Mouse (Mus musculus) lung, embryonic 14.5 days (tissue): ENCODE results near the gene D8Ertd738e. TPM values are rescaled to one million over a fixed set of nuclear protein-coding genes. Genes with fewer than 3 reads are reported as not detected.

Experiments used
- ATAC-seq: fragments of 200-750 bp; cut with Nextera tagmentation; 2 replicates; pipeline ENCODE4 v1.8.0; 2017; ENCODE audit warnings: mild to moderate bottlenecking, moderate TSS enrichment, moderate library complexity; ENCODE audit not compliant: insufficient read depth
- DNase-seq: peaks from one replicate; pipeline ENCODE4 v3.0.0-alpha.2; 2015
- H3K27ac ChIP-seq: fragments of 300-500 bp; sonication (generic); 2 replicates; pipeline ENCODE4 v1.5.1; 2014; ENCODE audit warnings: low read depth, mild to moderate bottlenecking, moderate library complexity
- H3K27me3 ChIP-seq: fragments of 300-500 bp; sonication (generic); 2 replicates; pipeline ENCODE4 v1.6.1; 2014; ENCODE audit warnings: low read length, control low read depth; ENCODE audit not compliant: insufficient read depth
- H3K36me3 ChIP-seq: fragments of 300-500 bp; sonication (generic); 2 replicates; pipeline ENCODE4 v1.6.1; 2014; ENCODE audit warnings: control low read depth; ENCODE audit not compliant: insufficient read depth
- H3K4me1 ChIP-seq: fragments of 300-500 bp; sonication (generic); 2 replicates; pipeline ENCODE4 v1.6.1; 2014; ENCODE audit warnings: antibody characterized with exemption, control low read depth; ENCODE audit not compliant: insufficient read depth
- H3K4me2 ChIP-seq: fragments of 300-500 bp; sonication (generic); 2 replicates; pipeline ENCODE4 v1.6.1; 2014; ENCODE audit warnings: mild to moderate bottlenecking
- H3K4me3 ChIP-seq: fragments of 300-500 bp; sonication (generic); 2 replicates; pipeline ENCODE4 v1.5.1; 2014; ENCODE audit warnings: low read depth, low read length
- H3K9ac ChIP-seq: fragments of 300-500 bp; sonication (generic); 2 replicates; pipeline ENCODE4 v1.6.1; 2014
- H3K9me3 ChIP-seq: fragments of 300-500 bp; sonication (generic); 2 replicates; pipeline ENCODE4 v1.6.1; 2016; ENCODE audit warnings: low read depth, low read length, control low read depth
- CTCF ChIP-seq: IDR thresholded peaks from 2 replicates; pipeline ENCODE4 v1.5.1; 2016; ENCODE audit warnings: antibody characterized with exemption, low read depth
- WGBS: fragments of 180-500 bp; shearing (Covaris S2); extraction: QIAGEN DNeasy Blood & Tissue Kit; methylation state at CpG from one replicate; pipeline ENCODE4 v1.1.7; 2014; 5-methylcytosine and 5-hydroxymethylcytosine counted together
- polyA plus RNA-seq: library from polyadenylated mRNA; unstranded; fragments of >200 nt; fragmentation: Nextera tagmentation; extraction: Ambion mirVana; gene quantifications from 2 replicates; pipeline ENCODE4 v1.2.1, GENCODE M21; 2014

The D8Ertd738e gene
- polyA plus RNA-seq, 1 experiment from 2014 or later, result 384 TPM

DNA sequence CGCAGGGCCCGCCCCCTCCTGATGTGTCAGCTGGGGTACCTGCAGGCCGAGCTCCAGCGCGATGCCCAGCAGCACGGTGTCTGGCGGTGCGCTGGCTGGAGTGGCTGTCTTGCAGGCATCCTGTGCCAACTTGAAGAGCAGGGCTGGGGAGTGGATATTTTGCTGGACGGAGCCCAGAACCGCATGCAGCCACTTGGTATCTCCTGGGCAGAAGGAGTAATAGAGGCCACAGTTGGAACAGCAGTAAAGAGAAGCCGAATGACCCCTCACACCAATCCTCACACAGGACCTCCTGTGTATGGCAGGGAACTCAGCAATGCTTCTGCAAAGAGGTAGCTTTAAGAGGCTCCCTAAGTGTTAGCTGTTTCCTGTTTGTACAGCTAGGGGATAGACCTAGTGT is 32.3 kb downstream of the D8Ertd738e start:
- no peak for DNase-seq

DNA sequence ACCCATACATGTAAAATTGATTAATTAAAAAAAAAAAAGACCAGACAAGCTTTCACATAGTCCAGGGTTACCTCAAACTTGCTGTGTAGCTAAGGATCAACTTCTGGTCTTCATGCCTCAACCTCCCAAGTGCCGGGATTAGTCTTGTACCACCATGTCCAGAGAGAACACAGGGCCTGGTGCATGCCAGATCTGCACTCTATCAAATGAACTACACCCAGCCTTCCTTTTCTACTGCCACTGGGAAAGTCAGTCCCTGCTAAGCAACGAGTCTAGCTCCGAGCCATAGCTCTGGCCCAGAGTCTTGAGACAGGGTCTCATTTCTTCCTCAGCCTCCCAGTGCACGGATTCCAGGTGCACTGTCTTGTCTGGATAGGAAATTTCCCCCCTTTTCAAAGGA is 36.2 kb downstream of the D8Ertd738e start:
- TF ChIP-seq CTCF, result no peak
- H3K27ac ChIP-seq, result no peak overlapping the region
- no peak for ATAC-seq
- no peak overlapping the region for H3K9ac ChIP-seq
- no peaks in the 10 kb centered on the region for H3K9me3 ChIP-seq
- no peaks in the 10 kb centered on the region for H3K4me1 ChIP-seq
- no peak overlapping the region for H3K4me3 ChIP-seq
- H3K27me3 ChIP-seq, result no peaks in the 10 kb centered on the region
- H3K4me2 ChIP-seq, result no peak overlapping the region
- H3K36me3 ChIP-seq, result peaks cover 94% of the 10 kb centered on the region
- 84% methylated on average over 4 of the region's 4 CpGs for WGBS
- no peak for DNase-seq

More for the DNA sequence above, 32.3 kb downstream of the D8Ertd738e start:
- no peak for TF ChIP-seq CTCF
- no peaks in the 10 kb centered on the region for H3K4me1 ChIP-seq
- no peak overlapping the region for H3K4me3 ChIP-seq
- H3K36me3 ChIP-seq, result peaks cover 86% of the 10 kb centered on the region
- 93% methylated on average over 11 of the region's 11 CpGs for WGBS
- H3K9ac ChIP-seq, result no peak overlapping the region
- H3K27ac ChIP-seq, result no peak overlapping the region
- H3K9me3 ChIP-seq, result no peaks in the 10 kb centered on the region
- H3K4me2 ChIP-seq, result no peak overlapping the region
- no peak for ATAC-seq
- no peaks in the 10 kb centered on the region for H3K27me3 ChIP-seq

DNA sequence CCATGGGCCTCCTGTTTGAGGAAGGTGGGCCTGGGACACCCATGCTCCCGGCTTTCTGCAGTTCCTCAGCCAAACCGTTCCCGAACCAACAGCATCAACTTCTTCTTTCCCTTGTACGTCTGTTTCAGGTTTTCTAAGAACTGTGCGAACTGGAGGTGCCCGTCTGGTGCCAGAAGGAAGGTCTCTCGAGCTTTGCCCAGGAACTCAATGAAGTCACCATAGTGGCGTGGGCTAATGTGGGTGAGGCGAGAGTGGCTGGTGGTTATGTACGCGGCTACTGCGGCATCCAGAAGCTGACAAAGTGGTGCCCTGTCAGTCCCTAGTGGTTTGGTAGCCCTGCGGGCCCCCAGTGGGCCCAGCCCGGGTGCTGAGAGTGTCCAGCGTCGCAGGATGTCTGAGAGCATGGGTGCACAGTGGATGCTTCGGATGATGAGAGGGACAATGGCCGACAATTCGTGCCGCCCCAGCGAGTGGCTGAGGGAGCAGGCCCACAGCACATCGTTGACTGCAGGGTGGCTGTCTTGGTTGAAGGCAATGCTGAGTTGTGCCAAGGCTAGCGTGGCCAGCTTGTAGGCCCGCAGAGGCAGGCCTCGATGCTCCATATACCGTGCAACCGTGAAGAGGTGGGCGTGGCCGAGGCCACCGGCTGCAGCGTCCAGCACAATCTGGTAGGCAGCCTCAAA is 37.5 kb downstream of the D8Ertd738e start:
- no peak for TF ChIP-seq CTCF
- Histone ChIP-seq H3K4me2 (no peak overlapping the region), H3K27ac (no peak overlapping the region), H3K27me3 (no peaks in the 10 kb centered on the region), H3K9ac (no peak overlapping the region), H3K4me1 (no peaks in the 10 kb centered on the region), H3K4me3 (no peak overlapping the region), H3K36me3 (peaks cover 86% of the 10 kb centered on the region), H3K9me3 (no peaks in the 10 kb centered on the region)
- ATAC-seq (no peak), DNase-seq (no peak)
- 90% methylated on average over 31 of the region's 31 CpGs for WGBS

DNA sequence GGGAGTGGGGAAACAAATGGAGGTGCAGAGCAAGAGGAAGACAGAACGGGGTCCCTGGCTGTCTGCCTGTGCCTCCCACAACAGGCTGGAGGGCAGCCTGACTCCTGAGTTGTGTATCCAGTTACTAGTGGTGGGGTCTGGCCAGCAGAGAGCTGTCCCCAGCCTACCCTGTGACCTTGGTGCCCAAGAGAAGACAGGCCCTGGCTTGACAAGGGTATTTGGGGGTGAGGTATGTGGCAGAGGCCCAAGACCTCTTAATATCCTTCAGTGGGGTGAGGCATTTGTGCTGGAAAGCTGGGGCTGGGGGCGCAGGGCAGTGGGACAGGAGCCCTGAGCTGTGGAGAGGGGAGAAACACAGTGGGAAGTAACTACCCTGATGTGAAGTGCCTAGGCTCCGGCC is 38.3 kb downstream of the D8Ertd738e start:
- Histone ChIP-seq H3K4me1 (no peaks in the 10 kb centered on the region), H3K36me3 (peaks cover 82% of the 10 kb centered on the region), H3K4me3 (no peak overlapping the region), H3K9me3 (no peaks in the 10 kb centered on the region), H3K27ac (no peak overlapping the region), H3K27me3 (no peaks in the 10 kb centered on the region), H3K4me2 (no peak overlapping the region), H3K9ac (no peak overlapping the region)
- DNase-seq (no peak), ATAC-seq (no peak)
- 89% methylated on average over 3 of the region's 3 CpGs for WGBS
- no peak for TF ChIP-seq CTCF

DNA sequence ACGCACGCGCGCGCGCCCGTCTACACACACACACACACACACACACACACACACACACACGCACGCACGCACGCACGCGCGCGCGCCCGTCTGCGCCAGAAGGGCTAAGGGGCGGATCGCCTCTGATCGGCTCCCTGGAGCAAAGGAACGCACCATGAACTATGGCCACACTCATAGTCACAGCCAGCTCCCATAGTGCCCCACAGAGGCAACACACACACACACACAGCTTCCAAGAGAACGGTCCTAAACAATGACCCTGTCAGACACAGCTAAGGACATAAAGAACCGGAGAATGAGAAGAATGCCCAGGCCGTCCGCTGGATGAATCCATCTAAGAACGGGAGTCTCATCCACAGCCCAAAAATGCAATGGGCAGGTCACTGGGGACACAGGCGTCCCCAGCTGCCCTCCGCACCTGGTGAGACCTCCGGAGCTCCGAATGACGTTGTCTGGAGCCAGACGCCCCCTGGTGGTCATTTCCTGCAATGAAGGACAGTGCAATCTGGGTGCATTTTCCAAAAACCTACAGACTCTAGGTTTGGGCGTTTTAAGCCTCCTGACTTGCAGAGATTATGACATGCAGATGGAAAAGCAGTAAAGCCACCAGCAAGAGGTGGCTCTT is 39.2 kb downstream of the D8Ertd738e start:
- TF ChIP-seq CTCF, result peak; percentile 94
- Histone ChIP-seq H3K27ac (no peak overlapping the region), H3K4me2 (no peak overlapping the region), H3K4me1 (no peaks in the 10 kb centered on the region), H3K4me3 (no peak overlapping the region), H3K9ac (no peak overlapping the region), H3K9me3 (no peaks in the 10 kb centered on the region), H3K36me3 (peaks cover 82% of the 10 kb centered on the region), H3K27me3 (no peaks in the 10 kb centered on the region)
- DNase-seq (peak; percentile 93), ATAC-seq (peak; percentile 45; the same call in 1 of the 2 replicates)
- WGBS, result 54% methylated on average over 34 of the region's 34 CpGs

DNA sequence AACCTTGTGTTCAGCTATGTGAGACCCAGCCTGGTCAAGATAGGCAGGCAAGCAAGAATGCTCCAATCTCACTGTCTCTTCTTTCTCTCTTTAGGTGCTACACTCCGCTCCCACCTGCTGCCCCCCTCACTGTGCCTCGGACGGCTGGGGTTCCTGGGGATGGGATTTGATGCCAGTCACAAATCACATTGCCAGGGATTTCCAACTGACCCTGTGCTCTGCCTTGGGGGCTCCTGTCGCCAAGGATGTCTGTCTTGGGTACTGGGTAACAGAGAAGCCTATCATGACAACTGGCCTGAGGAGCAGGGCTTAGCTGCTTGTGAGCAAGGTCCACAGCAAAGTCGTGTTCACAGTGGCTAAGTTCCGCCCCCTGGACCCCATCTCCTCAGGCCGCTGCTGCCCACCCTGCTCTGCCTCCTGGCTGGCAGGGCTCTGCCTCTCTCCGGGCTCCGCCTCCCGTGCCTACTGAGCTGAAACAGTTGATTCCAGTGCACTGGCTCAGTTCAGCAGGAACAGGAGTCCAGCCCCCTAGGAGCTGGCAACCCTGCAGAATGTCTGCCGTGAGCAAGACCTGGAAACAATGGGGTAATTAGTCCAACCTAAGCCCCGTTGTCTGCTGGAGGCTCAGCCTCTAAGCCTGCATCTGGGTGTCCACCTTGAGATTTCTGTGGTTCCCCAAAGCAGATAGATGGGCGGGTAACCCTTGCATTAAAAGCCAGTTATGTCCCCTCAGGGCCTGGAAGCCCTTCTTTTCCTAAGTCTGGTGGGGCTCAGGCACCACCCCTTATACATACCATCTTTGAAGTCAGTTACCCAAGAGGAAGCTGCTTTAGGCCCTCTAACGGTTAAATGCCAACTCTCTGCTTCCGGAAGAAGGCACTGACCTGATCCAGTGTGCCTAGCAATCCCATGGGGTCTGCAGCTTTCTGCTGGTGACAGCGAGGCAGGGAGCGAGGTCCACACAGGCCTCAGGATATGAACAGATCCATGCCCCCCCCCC is 40.8 kb downstream of the D8Ertd738e start:
- Histone ChIP-seq H3K4me1 (0 out of 2 replicates have a peak, but pooled peaks cover 7% of the 10 kb centered on the region), H3K27me3 (no peaks in the 10 kb centered on the region), H3K9me3 (no peaks in the 10 kb centered on the region), H3K4me2 (no peak overlapping the region), H3K9ac (no peak overlapping the region), H3K4me3 (no peak overlapping the region), H3K27ac (peak overlapping the region; percentile 73; the same call in 1 of the 2 replicates), H3K36me3 (peaks cover 74% of the 10 kb centered on the region)
- no peak for DNase-seq
- ATAC-seq, result no peak
- WGBS, result 68% methylated on average over 17 of the region's 17 CpGs
- TF ChIP-seq CTCF, result no peak
